ENCODE assay signal across 8 mouse cellular contexts in genomic region chr5:137734289-137735061, GRCm38 (mm10). TPM values are rescaled to one million over a fixed set of nuclear protein-coding genes. Genes with fewer than 3 reads are reported as not detected.
DNase-seq lines count a peak whose midpoint lies in the region; ATAC-seq lines count a peak whose summit lies in the region.

No protein-coding gene starts in this region.

- peaks cover 43% of the 10 kb centered on the region for H3K36me3 ChIP-seq in forebrain, embryonic 15.5 days
- H3K36me3 ChIP-seq in midbrain, embryonic 15.5 days (replicated peaks): peaks cover 26% of the 10 kb centered on the region

- H3K4me1 ChIP-seq in forebrain, embryonic 15.5 days: peaks cover 69% of the 10 kb centered on the region
- peaks cover 65% of the 10 kb centered on the region for H3K4me1 ChIP-seq in midbrain, embryonic 15.5 days

- H3K9ac ChIP-seq in forebrain, embryonic 15.5 days (replicated peaks): peak overlapping the region; percentile 41
- peak overlapping the region; percentile 45 for H3K9ac ChIP-seq in midbrain, embryonic 15.5 days

- peak overlapping the region; percentile 35 for H3K4me3 ChIP-seq in forebrain, embryonic 15.5 days
- H3K4me3 ChIP-seq in midbrain, embryonic 15.5 days: peak overlapping the region; percentile 36

- DNase-seq in cerebellum, adult 9-11 months: peak; percentile 25
- no peak for DNase-seq in cerebellum, adult 11 months
- peak; percentile 82 to 93 for DNase-seq in layer of hippocampus, postnatal 14 days (ENCODE audit: low spot score in 2 of 2)
- no peak for DNase-seq in gastrocnemius, postnatal 36 days
- no peak for DNase-seq in cerebellum, adult 8-10 months
- no peak for DNase-seq in heart, adult 18-20 months

- intact Hi-C loops in gastrocnemius, postnatal 36 days (cut with DNase I): no loop called here

- H3K27ac ChIP-seq in forebrain, embryonic 15.5 days (replicated peaks): peak overlapping the region; percentile 99
- H3K27ac ChIP-seq in midbrain, embryonic 15.5 days: peak overlapping the region; percentile 97

- H3K27me3 ChIP-seq in forebrain, embryonic 15.5 days: no peaks in the 10 kb centered on the region
- H3K27me3 ChIP-seq in midbrain, embryonic 15.5 days (replicated peaks): no peaks in the 10 kb centered on the region

- peak overlapping the region; percentile 58 for H3K4me2 ChIP-seq in forebrain, embryonic 15.5 days (replicated peaks)
- peak overlapping the region; percentile 59 for H3K4me2 ChIP-seq in midbrain, embryonic 15.5 days

- peak; percentile 98 for ATAC-seq in forebrain, embryonic 15.5 days (replicated peaks)
- ATAC-seq in midbrain, embryonic 15.5 days (replicated peaks): peak; percentile 96

- H3K9me3 ChIP-seq in forebrain, embryonic 15.5 days: no peaks in the 10 kb centered on the region
- H3K9me3 ChIP-seq in midbrain, embryonic 15.5 days: no peaks in the 10 kb centered on the region

- WGBS in forebrain, embryonic 15.5 days: 25% methylated on average over 6 of the region's 6 CpGs
- 31% methylated on average over 6 of the region's 6 CpGs for WGBS in midbrain, embryonic 15.5 days

RNA-seq across cellular contexts. Expression of gene Nyap1, which starts 6.9 kb away (rescaled TPM):
- polyA plus RNA-seq in forebrain, embryonic 15.5 days (2015; fragmentation: Nextera tagmentation; extraction: Ambion mirVana): 43.6 and 45.6 TPM in 2 replicates
- total RNA-seq in layer of hippocampus, postnatal 14 days (2021): 10 to 100 TPM; 73.9 to 75.0 TPM
- 58.6 and 61.2 TPM in 2 replicates for polyA plus RNA-seq in midbrain, embryonic 15.5 days (2015; fragmentation: Nextera tagmentation; extraction: Ambion mirVana)
- under 1 TPM; 0.20 to 0.28 TPM for total RNA-seq in gastrocnemius, postnatal 36 days (2021)
- total RNA-seq in heart, adult 18-20 months (2021): 1 to 10 TPM in 1 of 2 experiments, under 1 TPM in 1; 0.79 to 1.1 TPM

RNA-seq across cellular contexts. Expression of gene Tsc22d4, which starts 11.1 kb away (rescaled TPM):
- 75.6 and 76.1 TPM in 2 replicates for polyA plus RNA-seq in forebrain, embryonic 15.5 days (2015; fragmentation: Nextera tagmentation; extraction: Ambion mirVana)
- 100 to 1,000 TPM; 213 to 225 TPM for total RNA-seq in layer of hippocampus, postnatal 14 days (2021)
- 58.0 and 59.8 TPM in 2 replicates for polyA plus RNA-seq in midbrain, embryonic 15.5 days (2015; fragmentation: Nextera tagmentation; extraction: Ambion mirVana)
- 10 to 100 TPM; 52.2 to 55.6 TPM for total RNA-seq in gastrocnemius, postnatal 36 days (2021)
- 100 to 1,000 TPM; 240 to 253 TPM for total RNA-seq in heart, adult 18-20 months (2021)

RNA-seq across cellular contexts. Expression of gene Ppp1r35, which starts 44.2 kb away (rescaled TPM):
- polyA plus RNA-seq in forebrain, embryonic 15.5 days (2015; fragmentation: Nextera tagmentation; extraction: Ambion mirVana): 36.9 and 42.4 TPM in 2 replicates
- 10 to 100 TPM; 24.2 to 27.3 TPM for total RNA-seq in layer of hippocampus, postnatal 14 days (2021)
- polyA plus RNA-seq in midbrain, embryonic 15.5 days (2015; fragmentation: Nextera tagmentation; extraction: Ambion mirVana): 37.3 and 45.0 TPM in 2 replicates
- 1 to 10 TPM; 5.6 to 7.9 TPM for total RNA-seq in gastrocnemius, postnatal 36 days (2021)
- total RNA-seq in heart, adult 18-20 months (2021): 10 to 100 TPM in 1 of 2 experiments, 1 to 10 TPM in 1; 9.9 to 12.0 TPM

RNA-seq across cellular contexts. Expression of gene Agfg2, which starts 49.9 kb away (rescaled TPM):
- 21.2 and 22.7 TPM in 2 replicates for polyA plus RNA-seq in forebrain, embryonic 15.5 days (2015; fragmentation: Nextera tagmentation; extraction: Ambion mirVana)
- 10 to 100 TPM; 51.7 to 56.5 TPM for total RNA-seq in layer of hippocampus, postnatal 14 days (2021)
- 17.0 and 18.3 TPM in 2 replicates for polyA plus RNA-seq in midbrain, embryonic 15.5 days (2015; fragmentation: Nextera tagmentation; extraction: Ambion mirVana)
- total RNA-seq in gastrocnemius, postnatal 36 days (2021): 1 to 10 TPM; 3.8 to 4.6 TPM
- total RNA-seq in heart, adult 18-20 months (2021): 10 to 100 TPM; 16.9 to 23.0 TPM

RNA-seq across cellular contexts. Expression of gene Mepce, which starts 53.0 kb away (rescaled TPM):
- polyA plus RNA-seq in forebrain, embryonic 15.5 days (2015; fragmentation: Nextera tagmentation; extraction: Ambion mirVana): 12.3 and 12.6 TPM in 2 replicates
- 10 to 100 TPM; 33.4 to 42.0 TPM for total RNA-seq in layer of hippocampus, postnatal 14 days (2021)
- 10.7 and 10.8 TPM in 2 replicates for polyA plus RNA-seq in midbrain, embryonic 15.5 days (2015; fragmentation: Nextera tagmentation; extraction: Ambion mirVana)
- 10 to 100 TPM; 20.8 to 25.2 TPM for total RNA-seq in gastrocnemius, postnatal 36 days (2021)
- total RNA-seq in heart, adult 18-20 months (2021): 10 to 100 TPM; 24.2 to 28.7 TPM

Comparison
In these comparisons a context has a peak if more than half of its experiments do, and no peak if none do; other contexts are left out.
1. DNase-seq: peak in cerebellum, adult 9-11 months (single experiment) and layer of hippocampus, postnatal 14 days (2 of 2); none in cerebellum, adult 11 months (single experiment), gastrocnemius, postnatal 36 days (0 of 2), cerebellum, adult 8-10 months (single experiment) and heart, adult 18-20 months (0 of 2).
2. RNA of gene Nyap1, which starts 6.9 kb away (total RNA-seq): 73.9 to 75.0 TPM in layer of hippocampus, postnatal 14 days; 0.79 to 1.1 TPM in heart, adult 18-20 months and 0.20 to 0.28 TPM in gastrocnemius, postnatal 36 days; every median in the first group is over 10 times any median in the second.